ENCODE assay signal across 18 mouse cellular contexts in the genomic region with DNA sequence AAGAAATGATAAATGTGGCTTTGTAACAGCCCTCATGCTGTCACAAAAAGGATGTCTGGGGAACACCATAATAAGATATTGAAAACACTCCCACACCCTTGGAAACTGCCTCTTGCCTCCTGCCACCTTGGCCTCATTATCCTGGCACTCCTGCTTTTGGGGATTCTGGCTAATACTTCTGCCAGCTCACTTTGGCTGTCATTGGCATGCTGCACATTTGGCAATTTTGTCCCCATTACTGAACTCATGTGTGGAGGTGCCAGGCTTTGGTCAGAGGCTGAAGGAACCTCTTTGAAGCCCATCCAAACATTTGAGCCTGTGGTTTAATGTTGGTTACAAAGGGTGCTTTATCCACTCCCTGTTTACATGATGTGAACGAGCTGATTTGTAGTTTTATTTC.
A peak's percentile ranks its signal among the peaks of the same experiment; 100 is the strongest.
DNase-seq lines count a peak whose midpoint lies in the region; ATAC-seq lines count a peak whose summit lies in the region.
"Had no signal": no experiment of that assay in that cellular context is flagged by ENCODE, and none has a peak within 500 bp of the region (broad histone marks: within the 10 kb centered on the region; RNA-seq: fewer than 3 reads in every experiment).

No protein-coding gene starts in this region.

- DNase-seq in layer of hippocampus, adult 8-10 months (ENCODE audit: low spot score in 2 of 2): peak; percentile 4 to 12
- no peak for DNase-seq in layer of hippocampus, adult 11-12 months (ENCODE audit: low spot score)
- DNase-seq in adrenal gland, postnatal 25 days: peak; percentile 4
- peak; percentile 24 for DNase-seq in brain, embryonic 18.5 days (ENCODE audit: low read depth, low spot score)
- no peak for DNase-seq in spleen, adult 12 weeks (ENCODE audit: low spot score)
- no peak for DNase-seq in ovary, postnatal 36 days (ENCODE audit: low spot score)
- DNase-seq: liver; lung, adult 2 months; lung, postnatal 4 days; thymus, adult 18-20 months had no signal

- no peaks in the 10 kb centered on the region for H3K4me1 ChIP-seq in forebrain, embryonic 13.5 days
- no peaks in the 10 kb centered on the region for H3K4me1 ChIP-seq in forebrain, embryonic 12.5 days
- H3K4me1 ChIP-seq: heart, embryonic 12.5 days; intestine, embryonic 15.5 days; kidney, embryonic 15.5 days; neural tube, embryonic 13.5 days had no signal

- H3K4me3 ChIP-seq in forebrain, embryonic 13.5 days: no peak overlapping the region
- no peak overlapping the region for H3K4me3 ChIP-seq in forebrain, embryonic 12.5 days (replicated peaks)
- H3K4me3 ChIP-seq: erythroblast, embryonic 14.5 days; heart, embryonic 12.5 days; intestine, embryonic 15.5 days; kidney, embryonic 15.5 days; midbrain, embryonic 10.5 days; neural tube, embryonic 13.5 days had no signal

- no peak overlapping the region for H3K4me2 ChIP-seq in forebrain, embryonic 13.5 days
- H3K4me2 ChIP-seq in forebrain, embryonic 12.5 days: no peak overlapping the region
- H3K4me2 ChIP-seq: heart, embryonic 12.5 days; intestine, embryonic 15.5 days; kidney, embryonic 15.5 days; neural tube, embryonic 13.5 days had no signal

- no peaks in the 10 kb centered on the region for H3K9me3 ChIP-seq in forebrain, embryonic 13.5 days (replicated peaks)
- H3K9me3 ChIP-seq in forebrain, embryonic 12.5 days: no peaks in the 10 kb centered on the region
- H3K9me3 ChIP-seq: heart, embryonic 12.5 days; intestine, embryonic 15.5 days; kidney, embryonic 15.5 days; midbrain, embryonic 10.5 days; neural tube, embryonic 13.5 days had no signal

- H3K9ac ChIP-seq in forebrain, embryonic 13.5 days: no peak overlapping the region
- no peak overlapping the region for H3K9ac ChIP-seq in forebrain, embryonic 12.5 days
- H3K9ac ChIP-seq: heart, embryonic 12.5 days; intestine, embryonic 15.5 days; kidney, embryonic 15.5 days; neural tube, embryonic 13.5 days had no signal

- no peak overlapping the region for H3K27ac ChIP-seq in forebrain, embryonic 13.5 days
- H3K27ac ChIP-seq in forebrain, embryonic 12.5 days: no peak overlapping the region
- H3K27ac ChIP-seq: intestine, embryonic 15.5 days; kidney, embryonic 15.5 days; midbrain, embryonic 10.5 days; neural tube, embryonic 13.5 days had no signal

- no peaks in the 10 kb centered on the region for H3K27me3 ChIP-seq in forebrain, embryonic 13.5 days
- H3K27me3 ChIP-seq in forebrain, embryonic 12.5 days: no peaks in the 10 kb centered on the region
- H3K27me3 ChIP-seq: heart, embryonic 12.5 days; intestine, embryonic 15.5 days; kidney, embryonic 15.5 days; neural tube, embryonic 13.5 days had no signal

- ATAC-seq in forebrain, embryonic 13.5 days: peak; percentile 48; the same call in 1 of the 2 replicates
- no peak for ATAC-seq in forebrain, embryonic 12.5 days (ENCODE audit: low FRiP score)
- ATAC-seq: intestine, embryonic 15.5 days had no signal

- WGBS in forebrain, embryonic 13.5 days: 42% methylated on average over 1 of the region's 1 CpGs
- WGBS in forebrain, embryonic 12.5 days: 80% methylated on average over 1 of the region's 1 CpGs

- no peaks in the 10 kb centered on the region for H3K36me3 ChIP-seq in forebrain, embryonic 13.5 days (ENCODE audit: poor library complexity, severe bottlenecking)
- H3K36me3 ChIP-seq in forebrain, embryonic 12.5 days (replicated peaks): no peaks in the 10 kb centered on the region
- H3K36me3 ChIP-seq: heart, embryonic 12.5 days; intestine, embryonic 15.5 days; kidney, embryonic 15.5 days; midbrain, embryonic 10.5 days; neural tube, embryonic 13.5 days had no signal

Comparison
In these comparisons a context has a peak if more than half of its experiments do, and no peak if none do; other contexts are left out.
1. DNase-seq: peak in layer of hippocampus, adult 8-10 months (2 of 2), adrenal gland, postnatal 25 days (single experiment) and brain, embryonic 18.5 days (single experiment); none in layer of hippocampus, adult 11-12 months (single experiment), spleen, adult 12 weeks (single experiment) and ovary, postnatal 36 days (single experiment).